Mouse (Mus musculus): ENCODE measurements around the gene Sfta2.

GRCm38 (mm10) chr17:35557351-35557750, 44.0 kb upstream of the Sfta2 start:
- TF ChIP-seq POLR2A (IDR thresholded peaks at IDR 0.05; ENCODE audit: low read depth, low read length) (no peak), CTCF (conservative IDR thresholded peaks at IDR 0.05; ENCODE audit: insufficient read depth, insufficient read length, low read depth, low read length) (no peak)

All from kidney, adult 2 months (tissue).